Mouse (Mus musculus) urinary bladder, adult 18-20 months (tissue): ENCODE results near the gene Mxra7.

Source experiments
- DNase-seq, 2 experiments: peaks; one replicate each; pipeline ENCODE4 v3.0.0; 2022; ENCODE audit warnings: low spot score in 2 of 2, mixed read lengths in 2 of 2

The Mxra7 gene

GRCm38 (mm10) chr11:116784221-116784620 is 43.6 kb downstream of the Mxra7 start:
- no peak for DNase-seq

GRCm38 (mm10) chr11:116782737-116783145 is 45.1 kb downstream of the Mxra7 start:
- DNase-seq = peak in 1 of 2 experiments; percentile 10

GRCm38 (mm10) chr11:116775407-116775806 is 52.4 kb downstream of the Mxra7 start, which contains the start of gene St6galnac1:
TSS of gene St6galnac1 (minus strand) at chr11:116775507.
- DNase-seq = no peak

- DNase-seq = no peak
Observed at GRCm38 (mm10) chr11:116773205-116773604, 54.6 kb downstream of the Mxra7 start.

- DNase-seq = no peak
Observed at GRCm38 (mm10) chr11:116769873-116770272, 58.0 kb downstream of the Mxra7 start.

GRCm38 (mm10) chr11:116764946-116765345 is 62.9 kb downstream of the Mxra7 start:
- no peak for DNase-seq

GRCm38 (mm10) chr11:116764346-116764745 is 63.5 kb downstream of the Mxra7 start:
- no peak for DNase-seq

- DNase-seq = no peak
Observed at GRCm38 (mm10) chr11:116755191-116755590, 72.7 kb downstream of the Mxra7 start.

- DNase-seq = no peak
Observed at GRCm38 (mm10) chr11:116753674-116754470, 74.0 kb downstream of the Mxra7 start.
